Mouse (Mus musculus) MEL (cell line): ENCODE results near the gene Fam166a.

Experiments
- CHD2 ChIP-seq: IDR thresholded peaks from 2 replicates; pipeline ENCODE4 v1.6.1; 2011; ENCODE audit warnings: low read length, improper control_type of control experiment
- CTCF ChIP-seq, 3 experiments: IDR thresholded peaks in 2 of 3; conservative IDR thresholded peaks in 1 of 3; 2 replicates each; pipeline ENCODE4 v1.5.1; 2011 to 2012; ENCODE audit warnings: low read length in 3 of 3, low read depth in 2 of 3, mild to moderate bottlenecking in 2 of 3, improper control_type of control experiment in 1 of 3, inconsistent platforms in 1 of 3, mixed read lengths in 1 of 3, moderate library complexity in 1 of 3; ENCODE audit not compliant: control insufficient read depth in 1 of 3, insufficient read depth in 1 of 3, poor library complexity in 1 of 3, severe bottlenecking in 1 of 3
- E2F4 ChIP-seq: IDR thresholded peaks from 2 replicates; pipeline ENCODE4 v1.6.1; 2011; ENCODE audit warnings: low read depth, low read length, improper control_type of control experiment, borderline replicate concordance
- MEF2A ChIP-seq: IDR thresholded peaks from 2 replicates; pipeline ENCODE4 v1.6.1; 2014; ENCODE audit warnings: low read depth, mild to moderate bottlenecking, inconsistent platforms, low read length, improper control_type of control experiment; ENCODE audit not compliant: poor library complexity, insufficient replicate concordance, severe bottlenecking; ENCODE audit errors: extremely low read depth
- NELFE ChIP-seq: IDR thresholded peaks from 2 replicates; pipeline ENCODE4 v1.6.1; 2011; ENCODE audit warnings: low read depth, low read length, improper control_type of control experiment
- POLR2A ChIP-seq, 2 experiments: IDR thresholded peaks; 2 replicates each; pipeline ENCODE4 v1.6.1; 2011 to 2012; ENCODE audit warnings: low read length in 2 of 2, mild to moderate bottlenecking in 2 of 2, control low read depth in 1 of 2, improper control_type of control experiment in 1 of 2, low read depth in 1 of 2, moderate library complexity in 1 of 2; ENCODE audit not compliant: control insufficient read depth in 1 of 2, insufficient read depth in 1 of 2, poor library complexity in 1 of 2
- POLR2AphosphoS2 ChIP-seq: IDR thresholded peaks from 2 replicates; pipeline ENCODE4 v1.6.1; 2011; ENCODE audit warnings: low read length, improper control_type of control experiment
- RAD21 ChIP-seq: IDR thresholded peaks from 2 replicates; pipeline ENCODE4 v1.6.1; 2011; ENCODE audit warnings: mild to moderate bottlenecking, low read depth, low read length, improper control_type of control experiment
- TCF12 ChIP-seq: IDR thresholded peaks from 2 replicates; pipeline ENCODE4 v1.6.1; 2014; ENCODE audit warnings: low read depth, mild to moderate bottlenecking, inconsistent platforms, low read length, improper control_type of control experiment, moderate library complexity
- USF2 ChIP-seq, 2 experiments: IDR thresholded peaks; 2 replicates each; pipeline ENCODE4 v1.6.1; 2011 to 2012; ENCODE audit warnings: improper control_type of control experiment in 2 of 2, low read length in 2 of 2, borderline replicate concordance in 1 of 2, inconsistent platforms in 1 of 2, low read depth in 1 of 2, mild to moderate bottlenecking in 1 of 2; ENCODE audit not compliant: insufficient read depth in 1 of 2
- ZMIZ1 ChIP-seq: IDR thresholded peaks from 2 replicates; pipeline ENCODE4 v1.6.1; 2012; ENCODE audit warnings: low read depth, mild to moderate bottlenecking, inconsistent platforms, low read length, improper control_type of control experiment, moderate library complexity

DNA sequence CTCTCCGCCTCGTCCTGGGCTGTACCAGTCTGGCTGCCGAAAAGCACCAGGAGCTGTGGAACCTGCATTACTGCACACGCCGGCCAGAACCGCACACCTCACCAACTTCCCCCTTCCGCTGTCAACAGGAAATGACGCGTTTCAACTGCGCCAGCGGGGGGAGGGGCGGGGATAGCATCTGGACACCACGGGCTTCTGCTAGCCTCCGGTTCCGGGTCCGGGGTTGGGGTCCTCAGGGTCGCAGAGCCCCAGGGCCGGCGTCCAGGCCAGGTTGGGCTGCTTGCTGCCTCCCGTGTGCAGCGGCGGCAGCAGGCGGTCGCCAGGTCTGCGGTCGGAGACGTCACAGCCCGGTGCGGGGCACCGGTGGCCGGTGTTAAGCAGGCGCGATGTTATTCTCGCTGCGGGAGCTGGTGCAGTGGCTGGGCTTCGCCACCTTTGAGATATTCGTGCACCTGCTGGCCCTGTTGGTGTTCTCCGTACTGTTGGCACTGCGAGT, 36.8 kb downstream of the Fam166a start, which contains the start of gene Tmem203:
- TF ChIP-seq ZMIZ1 (no peak), MEF2A (no peak), NELFE (peak; percentile 80), USF2 (IDR thresholded peaks at IDR 0.05; ENCODE audit: borderline replicate concordance in 1 of 2, insufficient read depth in 1 of 2, low read depth in 1 of 2, low read length in 2 of 2) (no peak), POLR2AphosphoS2 (peak; percentile 65), RAD21 (no peak), E2F4 (no peak), CTCF (IDR thresholded peaks at IDR 0.05 in 2 of 3, conservative IDR thresholded peaks at IDR 0.05 in 1 of 3; ENCODE audit: control insufficient read depth in 1 of 3, insufficient read depth in 1 of 3, low read depth in 2 of 3, low read length in 3 of 3, poor library complexity in 1 of 3, severe bottlenecking in 1 of 3) (no peak), TCF12 (peak; percentile 55; the same call in 1 of the 2 replicates), POLR2A (IDR thresholded peaks at IDR 0.05; ENCODE audit: control insufficient read depth in 1 of 2, insufficient read depth in 1 of 2, low read depth in 1 of 2, low read length in 2 of 2, poor library complexity in 1 of 2) (peak; percentile 64 to 83; a peak in 3 of 4 replicates), CHD2 (peak; percentile 74)
